Mouse (Mus musculus) erythroblast, embryonic 14.5 days (primary cell): ENCODE measurements at regions not wholly inside any gene's neighbourhood (a gene's known extent, or its start where the extent isn't known, plus 50 kb on each side); places are given as distances from the start of the nearest gene placed in this dataset.

Experiments used
- GATA1 ChIP-seq: IDR thresholded peaks from 2 replicates; pipeline ENCODE4 v1.6.1; 2012; ENCODE audit warnings: low read length, inconsistent platforms, mixed read lengths
- TAL1 ChIP-seq: IDR thresholded peaks from 3 replicates; pipeline ENCODE4 v1.6.1; 2012; ENCODE audit warnings: low read length, inconsistent platforms, mixed read lengths

GRCm38 (mm10) chr6:41112861-41113610 is 77.7 kb upstream of the 2210010C04Rik start:
- TF ChIP-seq GATA1 (no peak), TAL1 (no peak)
